Mouse (Mus musculus) urinary bladder, postnatal 14 days (tissue): ENCODE data around the gene Saysd1.
"Not testable (repeated sequence)": the region's sequence is repeated elsewhere in the genome, so short reads cannot be mapped to it uniquely, and the experiment has no call there.

ENCODE experiments used
- DNase-seq: peaks from one replicate; pipeline ENCODE4 v3.0.0; 2021; ENCODE audit warnings: low spot score

Saysd1 gene

DNA sequence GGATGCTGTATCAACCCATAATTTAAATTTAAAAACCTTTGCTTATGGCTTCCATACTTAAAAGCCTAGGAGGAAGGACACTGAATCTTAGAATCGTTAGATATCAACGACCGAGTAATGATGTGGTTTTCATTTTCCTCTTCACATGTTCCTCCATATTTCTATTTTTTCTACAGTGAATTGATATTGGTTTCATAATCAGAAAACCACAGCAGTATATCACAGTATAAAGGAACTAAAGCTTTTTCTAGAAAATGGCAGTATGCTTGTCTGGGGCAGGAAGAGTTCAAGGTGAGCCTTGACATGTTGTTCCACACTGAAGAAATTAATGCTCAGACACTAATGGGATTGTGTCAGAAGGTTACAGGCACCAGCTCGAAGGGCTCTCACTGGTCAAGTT is 97.4 kb downstream of the Saysd1 start:
- DNase-seq = no peak

- DNase-seq = no peak
Measured at GRCm38 (mm10) chr14:20039795-20040194, 98.5 kb downstream of the Saysd1 start.

- DNase-seq = no peak
Measured at GRCm38 (mm10) chr14:20032738-20033116, 105.6 kb downstream of the Saysd1 start.

DNA sequence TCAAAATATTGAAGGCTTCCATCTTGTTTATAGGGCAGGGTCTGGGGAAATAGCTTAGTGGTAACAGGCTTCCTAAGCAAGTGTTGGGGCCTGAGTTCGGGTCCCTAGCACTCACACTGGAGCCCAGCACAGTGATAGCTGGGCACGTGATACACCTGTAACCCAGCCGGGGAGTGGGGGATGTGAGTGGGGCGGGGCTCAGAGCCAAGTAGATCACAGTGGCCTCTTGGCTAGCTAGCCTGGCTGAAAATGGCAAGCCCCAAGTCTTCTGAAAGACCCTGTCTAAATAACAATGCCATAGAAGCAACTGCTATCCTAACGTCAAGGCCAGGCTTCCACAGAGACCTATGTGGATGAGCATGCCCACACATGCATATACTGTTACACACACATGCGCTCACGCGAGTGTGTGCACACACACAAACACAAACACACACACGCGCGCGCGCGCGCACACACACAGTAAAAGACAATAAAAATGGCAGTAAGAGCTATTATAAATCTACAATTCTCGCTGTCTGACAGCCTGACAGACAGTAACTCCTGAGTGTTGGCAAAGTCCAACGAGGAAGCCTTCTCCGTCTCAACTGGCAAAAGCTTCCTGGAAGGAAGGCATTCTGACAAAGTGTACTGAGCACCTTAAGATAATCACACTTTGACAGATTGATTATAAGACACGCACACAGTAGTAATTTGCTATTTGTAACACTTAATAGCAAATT is 106.2 kb downstream of the Saysd1 start:
- DNase-seq = no peak

DNA sequence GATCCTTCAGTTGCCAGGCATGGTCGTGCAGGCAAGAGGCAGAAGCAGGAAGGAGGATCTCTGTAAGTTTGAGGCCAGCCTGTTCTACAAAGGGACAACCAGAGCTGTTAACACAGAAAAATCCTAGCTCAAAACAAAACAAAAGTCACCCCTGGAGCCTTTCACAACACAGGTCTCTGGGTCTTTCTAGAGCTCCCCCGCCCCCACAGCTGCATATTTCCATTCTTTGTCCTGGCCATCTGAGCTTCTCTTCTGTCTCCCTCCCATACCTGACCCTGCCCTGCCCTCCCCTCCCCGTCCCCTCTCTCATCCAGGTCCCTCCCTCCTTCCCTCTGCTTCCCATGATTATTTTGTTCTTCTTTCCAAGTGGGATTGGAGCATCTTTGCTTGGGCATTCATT is 108.7 kb downstream of the Saysd1 start:
- DNase-seq = no peak

GRCm38 (mm10) chr14:20027475-20027874 is 110.9 kb downstream of the Saysd1 start:
- DNase-seq = not testable (repeated sequence)
